In genomic region chr3:89336529-89336928, GRCm38 (mm10) we compare ENCODE assay signal across 9 mouse cellular contexts. TPM values are rescaled to one million over a fixed set of nuclear protein-coding genes. Genes with fewer than 3 reads are reported as not detected.
DNase-seq lines count a peak whose midpoint lies in the region; ATAC-seq and TF ChIP-seq lines count a peak whose summit lies in the region.
"Had no signal": no experiment of that assay in that cellular context is flagged by ENCODE, and none has a peak within 500 bp of the region (broad histone marks: within the 10 kb centered on the region; RNA-seq: fewer than 3 reads in every experiment).

No protein-coding gene starts in this region.

- no peak for ATAC-seq in embryonic facial prominence, embryonic 14.5 days (ENCODE audit: low read depth)
- no peak for ATAC-seq in intestine, embryonic 16.5 days

- no peak overlapping the region for H3K4me3 ChIP-seq in layer of hippocampus, adult 2 months
- H3K4me3 ChIP-seq in embryonic facial prominence, embryonic 14.5 days (ENCODE audit: low read depth, low read length): peak overlapping the region; percentile 96
- peak overlapping the region; percentile 85 for H3K4me3 ChIP-seq in intestine, embryonic 16.5 days (ENCODE audit: low read length)
- H3K4me3 ChIP-seq in small intestine, adult 2 months (ENCODE audit: low read depth, low read length): peak overlapping the region; percentile 87

- H3K4me2 ChIP-seq in embryonic facial prominence, embryonic 14.5 days (ENCODE audit: low read depth, low read length): peak overlapping the region; percentile 74
- H3K4me2 ChIP-seq in intestine, embryonic 16.5 days (ENCODE audit: low read depth, low read length): peak overlapping the region; percentile 83

- H3K9ac ChIP-seq in embryonic facial prominence, embryonic 14.5 days (ENCODE audit: low read depth, low read length): peak overlapping the region; percentile 94
- peak overlapping the region; percentile 92 for H3K9ac ChIP-seq in intestine, embryonic 16.5 days (ENCODE audit: low read depth, low read length)

- no peaks in the 10 kb centered on the region for H3K9me3 ChIP-seq in embryonic facial prominence, embryonic 14.5 days (ENCODE audit: control insufficient read depth, low read length)
- no peaks in the 10 kb centered on the region for H3K9me3 ChIP-seq in intestine, embryonic 16.5 days (ENCODE audit: control insufficient read depth, low read length)

- peak overlapping the region; percentile 83 for H3K27ac ChIP-seq in layer of hippocampus, adult 2 months
- peak overlapping the region; percentile 96 for H3K27ac ChIP-seq in embryonic facial prominence, embryonic 14.5 days (replicated peaks; ENCODE audit: low read depth, low read length)
- H3K27ac ChIP-seq in intestine, embryonic 16.5 days (ENCODE audit: low read length): peak overlapping the region; percentile 91
- no peak overlapping the region for H3K27ac ChIP-seq in small intestine, adult 2 months (ENCODE audit: insufficient read depth, low read depth, low read length)

- DNase-seq in layer of hippocampus, adult 2 months (ENCODE audit: low spot score in 2 of 2): no peak
- no peak for DNase-seq in layer of hippocampus, postnatal 10 days (ENCODE audit: low spot score in 2 of 2)
- DNase-seq in embryonic facial prominence, embryonic 14.5 days (ENCODE audit: low spot score): no peak
- DNase-seq in cerebellum, adult 8-10 months: no peak
- no peak for DNase-seq in left cerebral cortex, adult 18-20 months (ENCODE audit: low spot score in 2 of 2)
- DNase-seq in cerebellum, postnatal 36 days: no peak
- DNase-seq: lung, postnatal 36 days had no signal

- WGBS in embryonic facial prominence, embryonic 14.5 days: 8% methylated on average over 6 of the region's 6 CpGs
- WGBS in intestine, embryonic 16.5 days: 14% methylated on average over 6 of the region's 6 CpGs
- 20% methylated on average over 6 of the region's 6 CpGs for WGBS in small intestine, adult 2 months

- no peaks in the 10 kb centered on the region for H3K27me3 ChIP-seq in embryonic facial prominence, embryonic 14.5 days (replicated peaks; ENCODE audit: control insufficient read depth, insufficient read depth, low read length)
- H3K27me3 ChIP-seq in intestine, embryonic 16.5 days (replicated peaks; ENCODE audit: control insufficient read depth, insufficient read depth, low read length): no peaks in the 10 kb centered on the region
- H3K27me3 ChIP-seq in small intestine, adult 2 months (ENCODE audit: control insufficient read depth, insufficient read depth, low read length): no peaks in the 10 kb centered on the region

- no peak for TF ChIP-seq CTCF in layer of hippocampus, adult 2 months (conservative IDR thresholded peaks at IDR 0.05)
- TF ChIP-seq CTCF in small intestine, adult 2 months (IDR thresholded peaks at IDR 0.05; ENCODE audit: extremely low read depth, insufficient read length, insufficient replicate concordance, low read depth, low read length): no peak

- H3K36me3 ChIP-seq in embryonic facial prominence, embryonic 14.5 days (ENCODE audit: control insufficient read depth, insufficient read depth, low read length): peaks cover 31% of the 10 kb centered on the region
- H3K36me3 ChIP-seq in intestine, embryonic 16.5 days (ENCODE audit: control insufficient read depth, insufficient read depth, low read length): peaks cover 7% of the 10 kb centered on the region; the same call in 1 of the 2 replicates
- peaks cover 5% of the 10 kb centered on the region; the same call in 1 of the 2 replicates for H3K36me3 ChIP-seq in small intestine, adult 2 months (ENCODE audit: control insufficient read depth, insufficient read depth, low read length)

- peaks cover 25% of the 10 kb centered on the region for H3K4me1 ChIP-seq in embryonic facial prominence, embryonic 14.5 days (ENCODE audit: control insufficient read depth, insufficient read depth, low read length)
- H3K4me1 ChIP-seq in intestine, embryonic 16.5 days (ENCODE audit: control insufficient read depth, insufficient read depth, low read length): peaks cover 52% of the 10 kb centered on the region
- H3K4me1 ChIP-seq in small intestine, adult 2 months (ENCODE audit: control insufficient read depth, insufficient read depth, insufficient read length, low read length): peaks cover 24% of the 10 kb centered on the region

- TF ChIP-seq POLR2A in small intestine, adult 2 months (IDR thresholded peaks at IDR 0.05; ENCODE audit: low read depth, low read length): no peak

RNA-seq across cellular contexts. Expression of gene Efna4, which starts 1.3 kb away (rescaled TPM):
- total RNA-seq in layer of hippocampus, adult 2 months (2021): under 1 TPM; 0.61 to 0.96 TPM
- total RNA-seq in layer of hippocampus, postnatal 10 days (2021): 1 to 10 TPM; 2.7 to 3.4 TPM
- polyA plus RNA-seq in embryonic facial prominence, embryonic 14.5 days (2014; fragmentation: Nextera tagmentation; extraction: Ambion mirVana): 17.5 and 20.7 TPM in 2 replicates
- polyA plus RNA-seq in intestine, embryonic 16.5 days (2015; fragmentation: Nextera tagmentation; extraction: Ambion mirVana): 12.1 and 14.1 TPM in 2 replicates
- 11.6 and 20.0 TPM in 2 replicates for polyA plus RNA-seq in small intestine, adult 2 months (2012; rRNA removed)
- under 1 TPM in 1 of 2 experiments, not detected in 1; 0.28 TPM for total RNA-seq in left cerebral cortex, adult 18-20 months (2021)

RNA-seq across cellular contexts. Expression of gene Adam15, which starts 13.3 kb away (rescaled TPM):
- 100 to 1,000 TPM; 122 to 127 TPM for total RNA-seq in layer of hippocampus, adult 2 months (2021)
- 100 to 1,000 TPM; 102 to 105 TPM for total RNA-seq in layer of hippocampus, postnatal 10 days (2021)
- polyA plus RNA-seq in embryonic facial prominence, embryonic 14.5 days (2014; fragmentation: Nextera tagmentation; extraction: Ambion mirVana): 44.4 and 51.7 TPM in 2 replicates
- polyA plus RNA-seq in intestine, embryonic 16.5 days (2015; fragmentation: Nextera tagmentation; extraction: Ambion mirVana): 49.3 and 51.6 TPM in 2 replicates
- 48.9 and 70.7 TPM in 2 replicates for polyA plus RNA-seq in small intestine, adult 2 months (2012; rRNA removed)
- 100 to 1,000 TPM in 1 of 2 experiments, 10 to 100 TPM in 1; 99.8 to 102 TPM for total RNA-seq in left cerebral cortex, adult 18-20 months (2021)

RNA-seq across cellular contexts. Expression of gene Efna3, which starts 13.8 kb away (rescaled TPM):
- total RNA-seq in layer of hippocampus, adult 2 months (2021): 10 to 100 TPM; 65.5 to 76.3 TPM
- 10 to 100 TPM; 59.9 to 63.1 TPM for total RNA-seq in layer of hippocampus, postnatal 10 days (2021)
- 18.7 and 21.2 TPM in 2 replicates for polyA plus RNA-seq in embryonic facial prominence, embryonic 14.5 days (2014; fragmentation: Nextera tagmentation; extraction: Ambion mirVana)
- polyA plus RNA-seq in intestine, embryonic 16.5 days (2015; fragmentation: Nextera tagmentation; extraction: Ambion mirVana): 5.9 and 7.5 TPM in 2 replicates
- 3.9 and 7.0 TPM in 2 replicates for polyA plus RNA-seq in small intestine, adult 2 months (2012; rRNA removed)
- 10 to 100 TPM; 58.3 to 60.8 TPM for total RNA-seq in left cerebral cortex, adult 18-20 months (2021)

RNA-seq across cellular contexts. Expression of gene Dcst2, which starts 25.2 kb away (rescaled TPM):
- under 1 TPM; 0.29 to 0.77 TPM for total RNA-seq in layer of hippocampus, adult 2 months (2021)
- under 1 TPM; 0.51 to 0.71 TPM for total RNA-seq in layer of hippocampus, postnatal 10 days (2021)
- polyA plus RNA-seq in embryonic facial prominence, embryonic 14.5 days (2014; fragmentation: Nextera tagmentation; extraction: Ambion mirVana): not detected in 2 replicates
- 2.8 and 5.0 TPM in 2 replicates for polyA plus RNA-seq in intestine, embryonic 16.5 days (2015; fragmentation: Nextera tagmentation; extraction: Ambion mirVana)
- 0.93 and 1.2 TPM in 2 replicates for polyA plus RNA-seq in small intestine, adult 2 months (2012; rRNA removed)
- total RNA-seq in left cerebral cortex, adult 18-20 months (2021): under 1 TPM; 0.19 to 0.42 TPM

RNA-seq across cellular contexts. Expression of gene Dcst1, which starts 28.5 kb away (rescaled TPM):
- not detected for total RNA-seq in layer of hippocampus, adult 2 months (2021)
- under 1 TPM in 1 of 2 experiments, not detected in 1; 0.59 TPM for total RNA-seq in layer of hippocampus, postnatal 10 days (2021)
- polyA plus RNA-seq in embryonic facial prominence, embryonic 14.5 days (2014; fragmentation: Nextera tagmentation; extraction: Ambion mirVana): 0.26 and 0.33 TPM in 2 replicates
- polyA plus RNA-seq in intestine, embryonic 16.5 days (2015; fragmentation: Nextera tagmentation; extraction: Ambion mirVana): 3.5 and 5.0 TPM in 2 replicates
- polyA plus RNA-seq in small intestine, adult 2 months (2012; rRNA removed): 2.0 and 9.1 TPM in 2 replicates
- total RNA-seq in left cerebral cortex, adult 18-20 months (2021): not detected
